Mouse (Mus musculus) myocyte (in vitro differentiated cells): Measurements from ENCODE around the gene Anapc5.

Source experiments
- CEBPB ChIP-seq: IDR thresholded peaks from 2 replicates; pipeline ENCODE4 v1.6.1; 2011; ENCODE audit warnings: mild to moderate bottlenecking, moderate library complexity; ENCODE audit not compliant: poor library complexity, insufficient read depth, severe bottlenecking
- E2F4 ChIP-seq: IDR thresholded peaks from one replicate; pipeline ENCODE4 v1.6.1; 2011; ENCODE audit warnings: mild to moderate bottlenecking, control low read depth, moderate library complexity; ENCODE audit not compliant: insufficient read depth
- MAX ChIP-seq: IDR thresholded peaks from one replicate; pipeline ENCODE4 v1.6.1; 2011; ENCODE audit warnings: low read depth, mild to moderate bottlenecking, control low read depth
- MYOD1 ChIP-seq, 3 experiments: IDR thresholded peaks; one replicate each; pipeline ENCODE4 v1.6.1; 2011; ENCODE audit warnings: control low read depth in 2 of 3, low read depth in 2 of 3, mild to moderate bottlenecking in 2 of 3, moderate library complexity in 1 of 3; ENCODE audit not compliant: insufficient read length in 2 of 3, control insufficient read depth in 1 of 3
- MYOG ChIP-seq, 3 experiments: IDR thresholded peaks; one replicate each; pipeline ENCODE4 v1.6.1; 2011; ENCODE audit warnings: control low read depth in 2 of 3, low read depth in 2 of 3, mild to moderate bottlenecking in 2 of 3; ENCODE audit not compliant: insufficient read length in 2 of 3, control insufficient read depth in 1 of 3, insufficient read depth in 1 of 3
- POLR2A ChIP-seq: IDR thresholded peaks from one replicate; pipeline ENCODE4 v1.6.1; 2011; ENCODE audit warnings: low read depth, mild to moderate bottlenecking, control low read depth, moderate library complexity; ENCODE audit not compliant: insufficient read length
- REST ChIP-seq: IDR thresholded peaks from one replicate; pipeline ENCODE4 v1.6.1; 2011; ENCODE audit warnings: mild to moderate bottlenecking, control low read depth, moderate library complexity; ENCODE audit not compliant: insufficient read depth, insufficient read length
- TCF12 ChIP-seq: IDR thresholded peaks from one replicate; pipeline ENCODE4 v1.6.1; 2011; ENCODE audit warnings: mild to moderate bottlenecking, control low read depth; ENCODE audit not compliant: poor library complexity, insufficient read depth, severe bottlenecking

DNA sequence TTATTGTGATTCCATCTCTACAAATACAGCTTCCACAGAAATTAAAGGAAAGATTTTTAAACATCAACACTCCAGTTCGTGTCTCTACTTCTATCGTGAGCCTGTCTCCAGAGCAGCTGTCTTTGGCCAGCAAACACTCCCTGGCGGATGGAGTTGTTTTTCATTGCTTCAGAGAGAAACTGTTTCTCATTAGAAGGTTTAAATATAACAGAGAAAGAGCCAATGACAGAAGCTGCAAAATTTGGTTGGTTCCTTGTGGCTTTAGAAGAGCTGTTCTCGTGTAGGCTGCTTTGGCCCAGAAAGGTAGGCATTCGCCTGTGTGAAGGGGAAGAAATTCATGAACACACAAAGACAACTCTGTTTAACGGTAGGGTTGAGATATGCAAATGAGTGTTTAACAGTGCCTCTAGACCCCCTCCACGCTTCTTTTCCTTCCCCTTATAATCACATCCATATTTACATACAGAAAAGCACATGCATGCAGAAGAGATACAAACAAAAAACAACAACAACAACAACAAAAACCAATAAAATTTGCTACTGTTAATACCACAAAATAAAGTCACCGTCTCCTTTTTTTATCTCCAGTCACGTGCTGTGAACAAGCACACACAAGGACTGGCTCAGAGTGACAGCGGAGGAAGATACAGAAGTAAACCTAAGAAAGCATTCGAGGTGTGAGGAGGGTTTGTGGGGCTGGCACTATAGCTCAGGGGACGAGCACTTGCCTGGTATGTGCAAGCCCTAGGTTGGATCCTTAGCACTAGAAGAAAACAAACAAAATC is 34.9 kb downstream of the Anapc5 start:
- TF ChIP-seq E2F4 (no peak), TCF12 (no peak), CEBPB (no peak), MYOD1 (IDR thresholded peaks at IDR 0.05; ENCODE audit: control insufficient read depth in 1 of 3, insufficient read length in 2 of 3, low read depth in 2 of 3) (no peak), POLR2A (no peak), REST (no peak), MYOG (IDR thresholded peaks at IDR 0.05; ENCODE audit: control insufficient read depth in 1 of 3, insufficient read depth in 1 of 3, insufficient read length in 2 of 3, low read depth in 2 of 3) (no peak), MAX (no peak)
